Mouse (Mus musculus) liver, adult 2 months (tissue): ENCODE measurements around the gene Slc2a3.

ENCODE experiments used
- CTCF ChIP-seq: fragments of 200-500 bp; IDR thresholded peaks from 2 replicates; pipeline ENCODE4 v1.5.1; 2011; ENCODE audit warnings: low read depth, low read length, control low read depth
- POLR2A ChIP-seq: fragments of 200-500 bp; IDR thresholded peaks from 2 replicates; pipeline ENCODE4 v1.6.1; 2011; ENCODE audit warnings: low read length, control low read depth; ENCODE audit not compliant: insufficient read depth; ENCODE audit errors: extremely low read depth

DNA sequence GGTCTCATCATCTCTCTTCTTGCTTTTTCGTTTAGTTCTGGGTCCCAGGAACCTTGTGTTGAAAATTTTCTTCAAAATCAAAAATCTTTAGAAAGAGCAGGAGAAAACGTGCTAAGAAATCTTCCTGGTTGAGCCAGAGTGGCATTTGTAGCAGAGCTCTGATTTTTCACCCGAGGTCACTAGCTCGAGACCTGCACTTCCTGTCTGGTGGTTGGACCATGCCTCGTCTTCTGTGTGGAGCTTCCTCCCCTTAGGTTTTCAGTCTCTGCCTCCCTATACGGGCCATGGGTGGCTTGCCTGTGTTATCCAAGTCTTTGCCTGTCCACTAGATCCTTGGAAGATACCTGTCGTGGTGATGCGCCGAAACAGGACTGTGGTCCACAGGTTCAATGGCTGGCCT, 20.4 kb upstream of the Slc2a3 start:
- no peak for TF ChIP-seq POLR2A
- TF ChIP-seq CTCF: no peak
